Mouse (Mus musculus) neural tube, embryonic 12.5 days (tissue): Measurements from ENCODE around the gene Gm12216. TPM values are rescaled to one million over a fixed set of nuclear protein-coding genes. Genes with fewer than 3 reads are reported as not detected.

Experiments used
- ATAC-seq: fragments of 200-750 bp; cut with Nextera tagmentation; 2 replicates; pipeline ENCODE4 v1.8.0; 2017; ENCODE audit warnings: low read depth, mild to moderate bottlenecking, moderate TSS enrichment, moderate library complexity; ENCODE audit not compliant: low FRiP score
- H3K27ac ChIP-seq: fragments of 300-500 bp; sonication (generic); 2 replicates; pipeline ENCODE4 v1.5.1; 2016
- H3K27me3 ChIP-seq: fragments of 300-500 bp; sonication (generic); replicated peaks from 2 replicates; pipeline ENCODE4 v1.6.1; 2016; ENCODE audit warnings: mild to moderate bottlenecking
- H3K36me3 ChIP-seq: fragments of 300-500 bp; sonication (generic); 2 replicates; pipeline ENCODE4 v1.6.1; 2016; ENCODE audit warnings: mild to moderate bottlenecking
- H3K4me1 ChIP-seq: fragments of 300-500 bp; sonication (generic); 2 replicates; pipeline ENCODE4 v1.6.1; 2016
- H3K4me2 ChIP-seq: fragments of 300-500 bp; sonication (generic); replicated peaks from 2 replicates; pipeline ENCODE4 v1.6.1; 2016; ENCODE audit warnings: mild to moderate bottlenecking
- H3K4me3 ChIP-seq: fragments of 300-500 bp; sonication (generic); 2 replicates; pipeline ENCODE4 v1.5.1; 2016
- H3K9ac ChIP-seq: fragments of 300-500 bp; sonication (generic); 2 replicates; pipeline ENCODE4 v1.6.1; 2016; ENCODE audit warnings: mild to moderate bottlenecking
- H3K9me3 ChIP-seq: fragments of 300-500 bp; sonication (generic); 2 replicates; pipeline ENCODE4 v1.6.1; 2016; ENCODE audit warnings: mild to moderate bottlenecking
- WGBS: fragments of 180-500 bp; shearing (Covaris S2); methylation state at CpG from one replicate; pipeline ENCODE4 v1.1.7; 2016; 5-methylcytosine and 5-hydroxymethylcytosine counted together
- polyA plus RNA-seq: library from polyadenylated mRNA; unstranded; fragments of >200 nt; fragmentation: Nextera tagmentation; extraction: Ambion mirVana; gene quantifications from 2 replicates; pipeline ENCODE4 v1.2.1, GENCODE M21; 2016

Gm12216 gene
- polyA plus RNA-seq, 1 experiment from 2014 or later: not detected

- Histone ChIP-seq H3K9me3 (no peaks in the 10 kb centered on the region), H3K9ac (peak overlapping the region; percentile 70), H3K4me2 (peak overlapping the region; percentile 97), H3K36me3 (no peaks in the 10 kb centered on the region), H3K4me3 (peak overlapping the region; percentile 70), H3K27ac (no peak overlapping the region), H3K4me1 (peaks cover 7% of the 10 kb centered on the region; the same call in 1 of the 2 replicates), H3K27me3 (peaks cover 19% of the 10 kb centered on the region)
- peak; percentile 83 for ATAC-seq
- WGBS: under 1% methylated on average over 75 of the region's 75 CpGs
Measured at GRCm38 (mm10) chr11:53770125-53770791, 88.8 kb downstream of the Gm12216 start.

DNA sequence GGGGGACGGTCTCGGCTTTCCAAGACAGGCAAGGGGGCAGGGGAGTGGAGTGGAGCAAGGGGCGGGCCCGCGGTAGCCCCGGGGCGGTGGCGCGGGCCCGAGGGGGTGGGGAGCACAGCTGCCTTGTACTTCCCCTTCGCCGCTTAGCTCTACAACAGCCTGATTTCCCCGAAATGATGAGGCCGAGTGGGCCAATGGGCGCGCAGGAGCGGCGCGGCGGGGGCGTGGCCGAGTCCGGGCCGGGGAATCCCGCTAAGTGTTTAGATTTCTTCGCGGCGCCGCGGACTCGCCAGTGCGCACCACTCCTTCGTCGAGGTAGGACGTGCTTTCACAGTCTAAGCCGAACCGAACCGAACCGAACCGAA lies 89.3 kb downstream of the Gm12216 start, which contains the start of gene Irf1:
TSS of gene Irf1 (plus strand) at position 255 of the 365 bp plus-strand sequence.
- 2% methylated on average over 39 of the region's 40 CpGs for WGBS
- peaks cover 19% of the 10 kb centered on the region for H3K27me3 ChIP-seq
- no peaks in the 10 kb centered on the region for H3K9me3 ChIP-seq
- peak; percentile 96 for ATAC-seq
- H3K4me1 ChIP-seq: peaks cover 7% of the 10 kb centered on the region; the same call in 1 of the 2 replicates
- H3K4me3 ChIP-seq: peak within 1 kb of the TSS; percentile 70
- H3K4me2 ChIP-seq: peak within 1 kb of the TSS; percentile 97
- H3K27ac ChIP-seq: no peak within 1 kb of the TSS
- peak within 1 kb of the TSS; percentile 70 for H3K9ac ChIP-seq
- H3K36me3 ChIP-seq: no peaks in the 10 kb centered on the region

- H3K27ac ChIP-seq: no peak overlapping the region
- ATAC-seq: no peak
- H3K4me1 ChIP-seq: peaks cover 7% of the 10 kb centered on the region; the same call in 1 of the 2 replicates
- H3K4me2 ChIP-seq: peak overlapping the region; percentile 97
- peaks cover 19% of the 10 kb centered on the region for H3K27me3 ChIP-seq
- no peak overlapping the region for H3K9ac ChIP-seq
- 53% methylated on average over 12 of the region's 12 CpGs for WGBS
- H3K4me3 ChIP-seq: peak overlapping the region; percentile 70
- no peaks in the 10 kb centered on the region for H3K9me3 ChIP-seq
- no peaks in the 10 kb centered on the region for H3K36me3 ChIP-seq
Measured at GRCm38 (mm10) chr11:53769185-53769576, 89.9 kb downstream of the Gm12216 start.

- WGBS: 80% methylated on average over 13 of the region's 13 CpGs
- peaks cover 19% of the 10 kb centered on the region for H3K27me3 ChIP-seq
Measured at GRCm38 (mm10) chr11:53768422-53769184, 90.5 kb downstream of the Gm12216 start.

GRCm38 (mm10) chr11:53764581-53764980 lies 94.5 kb downstream of the Gm12216 start:
- Histone ChIP-seq H3K36me3 (no peaks in the 10 kb centered on the region), H3K4me2 (no peak overlapping the region), H3K9ac (no peak overlapping the region), H3K4me3 (no peak overlapping the region), H3K9me3 (no peaks in the 10 kb centered on the region), H3K27me3 (peaks cover 47% of the 10 kb centered on the region), H3K4me1 (peaks cover 18% of the 10 kb centered on the region), H3K27ac (no peak overlapping the region)
- 59% methylated on average over 5 of the region's 5 CpGs for WGBS
- no peak for ATAC-seq

More at GRCm38 (mm10) chr11:53768422-53769184, 90.5 kb downstream of the Gm12216 start:
- Histone ChIP-seq H3K36me3 (no peaks in the 10 kb centered on the region), H3K4me2 (no peak overlapping the region), H3K4me1 (peaks cover 12% of the 10 kb centered on the region), H3K4me3 (no peak overlapping the region), H3K27ac (no peak overlapping the region), H3K9me3 (no peaks in the 10 kb centered on the region), H3K9ac (no peak overlapping the region)
- no peak for ATAC-seq

- Histone ChIP-seq H3K27me3 (peaks cover 51% of the 10 kb centered on the region), H3K9ac (peak overlapping the region; percentile 41), H3K27ac (no peak overlapping the region), H3K4me1 (peaks cover 14% of the 10 kb centered on the region), H3K4me3 (peak overlapping the region; percentile 31), H3K4me2 (peak overlapping the region; percentile 78), H3K36me3 (no peaks in the 10 kb centered on the region), H3K9me3 (no peaks in the 10 kb centered on the region)
- 4% methylated on average over 33 of the region's 33 CpGs for WGBS
- ATAC-seq: peak; percentile 73
Measured at GRCm38 (mm10) chr11:53763496-53764140, 95.4 kb downstream of the Gm12216 start.

DNA sequence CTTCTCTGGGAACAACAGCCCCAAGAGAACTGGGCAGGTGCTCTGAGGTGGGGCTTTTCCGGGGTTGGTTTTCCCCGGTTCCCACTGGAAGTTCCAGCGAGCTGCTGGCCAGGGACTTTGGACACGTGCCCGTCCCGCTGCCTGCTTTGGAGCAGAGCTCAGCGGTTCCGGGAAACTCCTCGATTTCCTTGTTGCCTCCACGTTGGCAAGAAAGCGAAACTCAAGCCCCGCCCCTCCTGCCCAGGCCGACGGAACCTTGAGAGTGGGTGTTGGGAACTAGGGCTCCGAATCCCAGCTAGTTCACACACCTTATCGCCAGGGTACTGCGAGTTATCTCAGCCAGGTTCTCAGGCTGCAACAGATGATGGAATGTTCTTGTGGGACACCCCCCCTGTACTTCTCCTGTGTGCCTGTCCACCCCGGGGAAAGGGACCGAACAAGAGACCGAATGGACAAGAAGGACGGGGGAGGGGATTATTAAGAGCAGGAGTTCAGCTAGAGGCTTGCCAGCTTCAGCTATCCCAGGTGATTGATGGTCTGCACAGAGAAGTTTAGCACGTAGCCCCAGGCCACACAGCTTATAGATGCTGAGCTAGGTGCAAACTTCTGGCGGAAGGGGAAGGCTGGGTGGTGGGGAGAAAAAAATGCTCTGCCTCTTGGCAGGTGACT lies 96.1 kb downstream of the Gm12216 start:
- Histone ChIP-seq H3K36me3 (no peaks in the 10 kb centered on the region), H3K27me3 (peaks cover 48% of the 10 kb centered on the region), H3K27ac (no peak overlapping the region), H3K9me3 (no peaks in the 10 kb centered on the region), H3K4me1 (peaks cover 14% of the 10 kb centered on the region), H3K9ac (peak overlapping the region; percentile 41; the same call in 1 of the 2 replicates), H3K4me2 (peak overlapping the region; percentile 78), H3K4me3 (peak overlapping the region; percentile 31)
- WGBS: 9% methylated on average over 23 of the region's 23 CpGs
- ATAC-seq: peak; percentile 21

GRCm38 (mm10) chr11:53762426-53762825 lies 96.6 kb downstream of the Gm12216 start:
- H3K27ac ChIP-seq: no peak overlapping the region
- no peak for ATAC-seq
- WGBS: 81% methylated on average over 2 of the region's 2 CpGs
- H3K4me2 ChIP-seq: peak overlapping the region; percentile 78
- no peak overlapping the region for H3K9ac ChIP-seq
- no peaks in the 10 kb centered on the region for H3K9me3 ChIP-seq
- H3K27me3 ChIP-seq: peaks cover 48% of the 10 kb centered on the region
- H3K36me3 ChIP-seq: no peaks in the 10 kb centered on the region
- H3K4me1 ChIP-seq: peaks cover 14% of the 10 kb centered on the region
- H3K4me3 ChIP-seq: no peak overlapping the region

DNA sequence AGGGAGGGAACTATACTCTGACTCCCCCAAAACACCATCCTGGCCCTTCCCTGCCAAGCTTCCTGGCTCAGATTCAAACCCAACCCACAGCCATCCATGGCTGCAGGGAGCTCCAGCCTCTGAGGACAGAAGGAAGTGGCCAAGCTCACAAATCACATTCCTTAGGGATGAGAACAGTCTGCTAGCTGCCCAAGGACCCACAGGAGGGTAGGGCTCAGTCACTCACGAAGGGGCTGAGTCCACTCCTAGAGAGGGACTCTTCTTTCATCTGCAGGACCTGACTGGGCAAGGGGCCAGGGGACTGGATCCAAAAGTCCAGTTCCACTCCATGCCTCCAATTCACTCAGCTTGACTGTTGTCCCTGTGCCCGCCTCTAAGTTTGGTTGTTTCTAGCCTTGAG lies 97.2 kb downstream of the Gm12216 start:
- Histone ChIP-seq H3K4me1 (peaks cover 14% of the 10 kb centered on the region), H3K36me3 (no peaks in the 10 kb centered on the region), H3K27ac (no peak overlapping the region), H3K4me2 (no peak overlapping the region), H3K9me3 (no peaks in the 10 kb centered on the region), H3K4me3 (no peak overlapping the region), H3K9ac (no peak overlapping the region), H3K27me3 (peaks cover 48% of the 10 kb centered on the region)
- no peak for ATAC-seq
- WGBS: 71% methylated on average over 2 of the region's 2 CpGs

DNA sequence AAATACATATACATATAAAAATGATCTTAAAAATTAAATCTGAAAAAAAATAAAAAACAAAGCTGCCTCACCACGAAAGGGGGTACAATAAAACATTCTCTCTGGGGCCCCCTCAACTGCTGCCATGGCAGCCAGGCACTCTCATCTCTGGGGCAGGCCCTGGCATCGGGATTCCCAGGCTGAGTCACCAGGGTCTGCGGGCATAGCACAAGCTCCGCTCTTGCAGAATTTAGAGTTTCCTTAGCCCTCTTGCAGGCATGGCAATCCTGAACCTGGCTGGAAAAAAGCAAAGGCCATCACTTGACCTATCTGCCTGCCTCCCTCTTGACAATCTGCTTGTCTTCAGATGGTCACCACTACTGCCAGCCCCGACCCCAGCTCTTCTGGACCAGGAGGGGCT lies 97.8 kb downstream of the Gm12216 start:
- H3K27me3 ChIP-seq: peaks cover 48% of the 10 kb centered on the region
- ATAC-seq: no peak

DNA sequence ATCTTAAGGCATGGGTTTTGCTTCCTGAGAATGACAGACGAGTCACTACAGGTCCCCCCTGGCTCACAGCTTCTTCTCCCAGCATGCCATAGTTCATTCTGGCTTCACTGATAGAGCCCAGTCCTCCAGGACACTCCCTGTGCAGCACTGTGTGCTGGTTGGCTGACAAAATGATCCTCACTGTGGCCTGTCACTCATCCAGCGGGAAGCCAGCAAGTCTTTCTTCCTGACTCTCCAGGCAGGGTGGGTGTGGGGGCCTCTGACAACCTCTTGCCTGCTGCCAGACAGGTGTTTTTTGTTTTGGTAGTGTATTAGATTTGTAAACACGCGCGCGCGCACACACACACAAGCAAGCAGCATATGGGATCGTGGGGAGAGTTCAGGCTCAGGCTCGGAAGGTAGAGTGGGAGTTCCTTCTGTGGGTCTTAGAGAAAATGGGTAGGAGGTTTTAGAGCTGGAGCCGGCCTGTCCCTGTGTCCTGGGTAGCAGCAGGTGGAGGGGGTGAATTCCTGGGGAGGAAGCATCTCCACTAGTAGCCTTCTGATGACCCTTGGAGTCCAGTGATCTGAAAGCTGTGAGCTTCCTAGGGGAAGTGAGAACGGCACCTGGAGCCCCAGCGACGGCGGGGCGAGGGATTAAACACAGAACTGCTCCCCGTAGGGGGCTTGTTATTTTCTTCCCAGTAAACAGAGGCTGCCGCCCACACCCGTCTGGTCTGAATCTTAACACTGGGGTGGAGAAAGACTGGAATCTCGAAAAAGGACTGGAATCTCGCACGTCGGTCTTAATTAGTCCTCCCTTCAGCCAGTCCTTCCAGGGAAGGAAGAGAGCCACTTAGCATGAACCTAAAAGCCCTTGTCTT lies 99.3 kb downstream of the Gm12216 start:
- Histone ChIP-seq H3K9me3 (no peaks in the 10 kb centered on the region), H3K9ac (no peak overlapping the region), H3K27ac (no peak overlapping the region), H3K4me1 (peaks cover 14% of the 10 kb centered on the region), H3K27me3 (peaks cover 45% of the 10 kb centered on the region), H3K4me2 (peak overlapping the region; percentile 12; the same call in 1 of the 2 replicates), H3K36me3 (no peaks in the 10 kb centered on the region), H3K4me3 (no peak overlapping the region)
- WGBS: 12% methylated on average over 22 of the region's 22 CpGs
- ATAC-seq: no peak

More for the DNA sequence above, 97.8 kb downstream of the Gm12216 start:
- H3K36me3 ChIP-seq: no peaks in the 10 kb centered on the region
- WGBS: 80% methylated on average over 5 of the region's 5 CpGs
- no peaks in the 10 kb centered on the region for H3K9me3 ChIP-seq
- H3K4me1 ChIP-seq: peaks cover 14% of the 10 kb centered on the region
- H3K27ac ChIP-seq: no peak overlapping the region
- no peak overlapping the region for H3K9ac ChIP-seq
- H3K4me3 ChIP-seq: no peak overlapping the region
- no peak overlapping the region for H3K4me2 ChIP-seq
